Mouse (Mus musculus): ENCODE measurements around the gene C1qtnf12.

- no peak for TF ChIP-seq CTCF (IDR thresholded peaks at IDR 0.05; ENCODE audit: extremely low read depth, insufficient read length, insufficient replicate concordance, low read depth, low read length)
- TF ChIP-seq POLR2A (IDR thresholded peaks at IDR 0.05; ENCODE audit: low read depth, low read length) = peak; percentile 57; the same call in 1 of the 2 replicates
Observed at GRCm38 (mm10) chr4:155962167-155962971, at the start of gene C1qtnf12.

Data from small intestine, adult 2 months (tissue).